Mouse (Mus musculus): Measurements from ENCODE around the gene Chp1.
"Not testable (repeated sequence)": the region's sequence is repeated elsewhere in the genome, so short reads cannot be mapped to it uniquely, and the experiment has no call there.

The Chp1 gene

GRCm38 (mm10) chr2:119565284-119565683, 17.8 kb downstream of the Chp1 start:
- in situ Hi-C loops (cut with MboI, MseI), result no loop called here

- in situ Hi-C loops (cut with MboI, MseI), result no loop called here
Measured at GRCm38 (mm10) chr2:119566182-119566855, 18.8 kb downstream of the Chp1 start.

GRCm38 (mm10) chr2:119572471-119572870, 25.0 kb downstream of the Chp1 start:
- in situ Hi-C loops (cut with MboI, MseI), result no loop called here

- in situ Hi-C loops (cut with MboI, MseI), result loop anchor here (5.0 kb wide), 1 partner anchor 34 kb away; the partner anchor contains the start of genes Chp1 and Exd1
Measured at GRCm38 (mm10) chr2:119581571-119581970, 34.1 kb downstream of the Chp1 start.

- in situ Hi-C loops (cut with MboI, MseI), result loop anchor here (5.0 kb wide), 1 partner anchor 36 kb away; the partner anchor contains the start of genes Chp1 and Exd1
Measured at GRCm38 (mm10) chr2:119583439-119583838, 35.9 kb downstream of the Chp1 start.

DNA sequence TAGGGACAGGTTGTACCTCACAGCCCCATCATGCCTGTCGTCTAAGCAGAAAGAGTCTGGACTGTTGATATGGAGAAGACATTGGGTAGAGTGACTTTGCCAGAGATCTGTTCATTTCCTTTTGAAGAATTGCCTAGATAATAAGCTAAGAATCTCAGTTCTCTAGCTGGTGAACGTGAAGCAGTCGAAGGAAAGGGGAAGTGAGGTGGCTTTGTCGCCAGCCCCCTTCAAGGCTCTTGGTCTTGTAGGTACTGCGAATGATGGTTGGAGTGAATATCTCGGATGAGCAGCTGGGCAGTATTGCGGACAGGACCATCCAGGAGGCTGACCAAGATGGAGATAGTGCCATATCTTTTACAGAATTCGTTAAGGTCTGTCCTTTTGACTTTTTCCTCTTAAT, 36.8 kb downstream of the Chp1 start:
- in situ Hi-C loops (cut with MboI, MseI), result loop anchor here (5.0 kb wide), 1 partner anchor 37 kb away; the partner anchor contains the start of genes Chp1 and Exd1

DNA sequence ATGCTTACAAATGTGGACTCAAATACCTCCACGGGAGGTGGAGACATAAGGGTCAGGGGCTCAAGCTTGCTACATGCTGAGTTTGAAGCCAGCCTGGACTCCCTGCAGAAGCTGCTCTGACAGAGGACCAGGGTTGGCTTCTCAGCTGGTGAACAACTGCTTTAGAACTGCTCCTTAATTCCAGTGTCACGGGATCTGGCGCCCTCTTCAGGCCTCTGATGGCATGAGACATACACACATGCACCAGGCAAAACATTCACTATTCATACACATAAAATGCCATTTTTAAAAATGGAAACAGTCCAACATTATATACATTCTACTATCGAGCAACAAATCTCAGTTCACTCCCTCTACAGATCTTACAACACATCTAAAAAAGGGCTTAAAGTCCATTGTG, 39.9 kb downstream of the Chp1 start:
- in situ Hi-C loops (cut with MboI, MseI), result no loop called here

DNA sequence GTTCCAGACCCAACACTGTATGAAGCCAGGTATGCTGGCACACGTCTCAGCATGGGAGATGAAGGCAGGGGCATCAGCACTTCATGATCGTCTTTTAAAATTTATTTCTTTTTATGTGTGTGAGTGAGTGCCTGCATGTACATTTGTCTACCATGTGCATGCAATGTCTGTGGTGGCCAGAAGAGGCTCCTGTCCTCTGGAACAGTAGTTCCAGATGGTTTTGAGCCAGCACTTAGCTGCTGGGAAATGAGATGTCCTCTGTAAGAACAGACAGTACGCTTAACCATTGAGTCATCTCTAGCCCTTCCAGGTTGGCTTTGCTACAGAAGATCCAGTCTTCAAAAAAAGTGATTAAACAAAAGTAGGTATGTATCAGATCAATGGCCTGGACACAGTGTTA, 43.8 kb downstream of the Chp1 start:
- in situ Hi-C loops (cut with MboI, MseI), result no loop called here

- in situ Hi-C loops (cut with MboI, MseI), result no loop called here
Measured at GRCm38 (mm10) chr2:119593765-119594112, 46.2 kb downstream of the Chp1 start.

DNA sequence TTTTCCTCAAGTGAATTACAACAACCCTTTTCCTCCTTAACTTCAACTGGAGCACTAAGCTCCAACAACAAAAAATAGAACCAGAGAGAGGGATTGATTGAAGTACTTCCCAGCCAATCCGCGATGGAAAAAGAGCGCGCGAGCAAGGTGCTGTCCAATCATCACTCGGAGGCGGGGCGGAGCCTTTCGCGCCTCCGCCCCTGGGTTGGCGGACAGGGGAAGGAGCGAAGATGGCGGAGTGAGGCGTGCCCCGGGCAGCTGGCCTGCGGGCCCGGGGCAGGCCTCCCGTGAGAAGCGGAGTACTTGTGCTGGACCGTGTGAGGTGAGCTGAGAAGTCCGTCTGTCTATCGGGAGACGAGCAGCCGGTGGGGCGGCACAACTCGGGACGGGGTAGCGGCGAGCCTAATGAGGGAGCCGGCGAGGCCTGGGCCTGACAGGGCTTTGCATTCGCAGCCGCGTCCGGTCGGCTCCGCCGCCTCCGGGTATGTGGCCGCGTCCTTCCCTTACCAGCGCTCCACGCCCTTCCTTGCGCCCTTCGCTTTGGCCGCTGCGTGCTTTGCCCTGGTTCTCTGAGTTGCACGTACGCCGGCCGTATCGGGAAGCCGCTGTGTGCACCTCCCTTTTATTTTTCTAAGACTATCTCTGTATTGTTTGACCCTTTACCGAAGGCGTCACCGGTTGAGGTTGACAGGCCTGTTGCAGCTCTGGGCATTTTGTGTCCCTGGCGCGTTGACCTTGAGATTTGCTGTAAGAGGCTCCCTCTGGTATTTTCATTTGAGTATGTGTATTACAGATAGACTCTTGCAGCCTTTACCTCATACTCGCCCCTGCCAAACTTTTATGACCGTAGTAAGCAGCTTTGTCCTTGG, 46.9 kb downstream of the Chp1 start:
- in situ Hi-C loops (cut with MboI, MseI), result no loop called here

- in situ Hi-C loops (cut with MboI, MseI), result no loop called here
Measured at GRCm38 (mm10) chr2:119595308-119595707, 47.8 kb downstream of the Chp1 start.

DNA sequence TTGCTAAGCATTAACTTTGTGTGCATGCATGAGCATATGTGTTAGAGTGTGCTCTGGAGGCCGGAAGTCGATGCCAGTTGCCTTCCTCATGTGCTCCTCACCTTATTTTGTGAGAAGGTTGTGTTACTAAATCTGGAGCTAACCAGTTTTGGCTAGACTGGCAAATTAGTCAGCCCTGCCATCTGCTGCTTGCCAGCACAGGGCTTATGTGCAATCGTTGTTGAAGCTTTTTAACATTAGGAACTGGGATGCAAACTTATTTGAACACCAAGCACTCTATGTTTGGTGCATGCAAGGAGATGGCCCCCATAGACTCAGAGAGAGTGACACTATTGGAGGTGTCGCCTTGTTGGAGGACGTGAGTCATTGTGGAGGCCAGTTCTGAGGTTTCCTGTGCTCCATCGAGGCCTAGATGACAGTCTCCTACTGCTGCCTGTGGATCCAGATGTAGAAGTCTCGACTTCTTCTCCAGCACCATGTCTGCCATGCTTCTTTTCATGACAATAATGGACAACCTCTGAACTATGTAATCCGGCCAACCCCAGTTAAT, 49.4 kb downstream of the Chp1 start:
- in situ Hi-C loops (cut with MboI, MseI), result no loop called here

- in situ Hi-C loops (cut with MboI, MseI), result no loop called here
Measured at GRCm38 (mm10) chr2:119601027-119601426, 53.5 kb downstream of the Chp1 start.

GRCm38 (mm10) chr2:119601575-119601974, 54.1 kb downstream of the Chp1 start:
- in situ Hi-C loops (cut with MboI, MseI), result not testable (repeated sequence)

- in situ Hi-C loops (cut with MboI, MseI), result no loop called here
Measured at GRCm38 (mm10) chr2:119602488-119602887, 55.0 kb downstream of the Chp1 start.

DNA sequence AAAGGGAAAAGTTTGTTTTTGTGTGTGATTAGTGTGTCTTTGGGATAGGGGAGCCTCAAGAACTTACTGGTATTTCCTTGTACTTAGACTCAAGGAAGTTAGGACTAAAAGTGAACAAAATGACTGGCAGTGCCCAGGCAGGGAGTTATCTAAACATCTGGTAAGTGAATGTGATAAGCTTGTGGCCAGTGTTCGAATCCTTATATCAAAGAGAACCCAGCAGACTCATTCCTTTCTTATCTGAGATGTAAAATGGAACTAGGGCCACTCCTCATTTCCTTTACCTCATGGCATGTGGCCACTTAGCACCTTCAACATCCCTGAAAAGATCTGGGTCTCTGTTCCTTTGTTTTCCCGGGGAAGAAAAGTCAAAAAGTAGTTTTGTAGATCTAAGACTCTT, 56.4 kb downstream of the Chp1 start:
- in situ Hi-C loops (cut with MboI, MseI), result no loop called here

GRCm38 (mm10) chr2:119605361-119605973, 58.0 kb downstream of the Chp1 start:
- in situ Hi-C loops (cut with MboI, MseI), result no loop called here

GRCm38 (mm10) chr2:119607023-119607422, 59.5 kb downstream of the Chp1 start:
- in situ Hi-C loops (cut with MboI, MseI), result no loop called here

DNA sequence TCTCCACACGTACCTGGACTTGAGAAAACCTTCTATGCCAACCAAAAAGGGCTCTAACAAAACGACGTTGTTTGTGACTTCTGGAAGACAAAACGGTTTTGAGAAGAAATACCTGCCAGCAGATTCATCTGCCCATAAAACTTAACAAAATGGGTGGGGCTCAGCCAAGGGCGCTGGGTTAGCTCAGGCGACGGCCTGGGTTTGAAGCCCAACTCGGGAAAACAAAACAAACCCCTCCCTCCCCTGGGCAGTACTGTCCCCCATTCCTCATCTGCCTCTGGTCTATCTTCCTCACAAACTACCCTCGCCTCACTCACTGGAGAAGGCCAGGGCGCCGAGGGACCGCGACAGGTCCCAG, 70.3 kb downstream of the Chp1 start:
- in situ Hi-C loops (cut with MboI, MseI), result no loop called here

GRCm38 (mm10) chr2:119618199-119618982, 70.9 kb downstream of the Chp1 start, which contains the start of the genes Nusap1 and Oip5:
TSS of gene Nusap1 (plus strand) at chr2:119618298.
TSS of gene Oip5 (minus strand) at chr2:119618469.
- in situ Hi-C loops (cut with MboI, MseI), result no loop called here

- in situ Hi-C loops (cut with MboI, MseI), result not testable (repeated sequence)
Measured at GRCm38 (mm10) chr2:119619002-119619401, 71.5 kb downstream of the Chp1 start.

Measured in T-helper 2 cell (primary cell).